Mouse (Mus musculus) left cerebral cortex, postnatal 10 days (tissue): ENCODE results near the gene Clcf1. TPM values are rescaled to one million over a fixed set of nuclear protein-coding genes. Genes with fewer than 3 reads are reported as not detected.
A peak's percentile ranks its signal among the peaks of the same experiment; 100 is the strongest.

Experiments used
- DNase-seq, 2 experiments: peaks; one replicate each; pipeline ENCODE4 v3.0.0; 2021 to 2022; ENCODE audit warnings: low spot score in 2 of 2, mixed read lengths in 1 of 2; ENCODE audit errors: extremely low spot score in 1 of 2
- intact Hi-C: fragments of 180-260 bp; cut with DNase I; formaldehyde crosslinking; loops from one replicate; pipeline ENCODE4 v1.15.1; 2025
- total RNA-seq, 2 experiments: library from RNA; stranded (reverse); gene quantifications; 2 replicates each; pipeline ENCODE4 v1.2.3; 2021

The Clcf1 gene
- total RNA-seq, 2 experiments from 2014 or later = 1.5 to 1.7 TPM

DNA sequence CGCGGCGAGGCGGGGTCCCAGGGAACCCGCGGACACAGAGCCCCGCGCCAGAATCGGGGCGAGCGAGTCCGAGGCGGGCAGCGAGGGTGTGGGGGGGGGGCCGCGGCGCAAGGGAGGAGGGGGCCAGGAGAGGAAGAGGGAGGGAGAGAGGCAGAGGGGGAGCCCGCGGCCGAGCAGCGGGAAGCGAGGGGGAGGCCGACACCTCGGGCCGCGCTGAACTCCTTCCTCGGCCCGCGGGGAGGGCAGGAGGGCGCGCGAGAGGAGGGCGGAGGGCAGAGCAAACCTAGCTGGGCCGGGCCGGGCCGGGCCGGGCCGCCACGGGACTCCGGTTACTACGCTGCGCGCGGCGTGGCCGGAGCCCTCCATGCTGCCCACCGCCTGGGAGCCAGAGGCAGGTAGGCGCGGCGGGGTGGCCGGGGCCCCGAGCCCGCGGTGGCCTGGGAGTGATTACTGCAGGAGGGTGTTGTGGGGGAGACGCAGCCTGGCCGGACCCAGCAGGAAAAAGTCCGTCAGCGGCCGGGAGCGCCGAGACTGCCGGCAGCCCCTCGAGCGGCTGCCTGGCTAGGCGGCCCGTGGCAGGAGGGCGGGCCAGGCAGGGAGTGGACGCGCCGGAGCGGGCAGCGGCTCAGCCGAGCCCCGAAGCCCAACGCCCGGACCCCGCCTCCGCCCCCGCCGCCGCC, 873 bp downstream of the Clcf1 start:
- intact Hi-C loops = no loop called here
- no peak for DNase-seq

DNA sequence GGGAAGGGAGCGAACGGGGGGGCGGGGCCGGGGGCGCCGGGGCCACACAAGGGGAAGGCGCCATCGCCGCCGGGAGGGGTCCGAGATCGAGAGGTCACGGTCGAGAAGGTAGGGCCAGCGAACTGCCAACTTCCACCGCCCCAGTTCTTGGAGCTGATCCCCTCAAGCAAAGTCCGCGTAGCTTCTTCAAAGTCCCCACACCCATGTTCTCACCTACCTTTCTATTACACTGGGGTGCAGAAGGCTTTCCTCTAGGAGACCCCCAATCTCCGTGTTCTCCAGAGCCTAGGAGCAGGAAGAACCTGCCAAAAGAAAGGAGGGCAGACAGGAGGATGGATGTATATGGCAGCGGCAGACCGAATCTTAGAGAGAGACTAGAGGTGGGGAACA, 1.4 kb downstream of the Clcf1 start:
- intact Hi-C loops = no loop called here
- DNase-seq = no peak

DNA sequence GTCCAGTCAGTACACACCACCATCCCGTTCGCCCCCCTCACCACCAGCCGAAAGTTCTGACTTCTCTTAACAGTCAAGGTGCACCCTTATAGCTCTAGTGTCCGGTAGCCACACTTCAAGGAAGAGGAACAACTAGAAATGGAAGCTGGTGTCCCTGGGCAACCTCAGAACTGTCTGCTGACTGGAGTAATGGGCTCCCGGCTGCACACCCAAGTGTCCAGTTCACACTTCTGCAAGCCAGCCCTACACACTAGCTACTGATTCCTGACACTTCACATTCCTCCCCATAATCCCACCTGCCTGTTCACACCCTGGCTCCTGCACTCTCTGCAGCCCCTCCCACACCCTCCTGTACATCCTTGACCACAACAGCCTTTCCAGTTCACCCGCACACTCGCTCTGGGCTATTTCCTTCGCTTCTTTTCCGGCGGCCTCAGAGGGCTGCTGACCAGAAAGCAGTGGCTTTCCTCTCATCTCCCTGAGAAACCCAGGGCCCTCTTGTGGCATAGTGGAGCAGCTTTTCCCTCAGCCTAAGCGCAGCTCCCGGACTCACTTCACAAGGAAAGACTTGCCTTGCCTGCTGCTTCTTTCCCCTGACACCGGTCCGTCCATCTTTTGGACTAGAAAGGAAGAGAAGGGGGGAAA, 2.1 kb downstream of the Clcf1 start:
- peak in 1 of 2 experiments; percentile 59 for DNase-seq
- intact Hi-C loops = no loop called here

DNA sequence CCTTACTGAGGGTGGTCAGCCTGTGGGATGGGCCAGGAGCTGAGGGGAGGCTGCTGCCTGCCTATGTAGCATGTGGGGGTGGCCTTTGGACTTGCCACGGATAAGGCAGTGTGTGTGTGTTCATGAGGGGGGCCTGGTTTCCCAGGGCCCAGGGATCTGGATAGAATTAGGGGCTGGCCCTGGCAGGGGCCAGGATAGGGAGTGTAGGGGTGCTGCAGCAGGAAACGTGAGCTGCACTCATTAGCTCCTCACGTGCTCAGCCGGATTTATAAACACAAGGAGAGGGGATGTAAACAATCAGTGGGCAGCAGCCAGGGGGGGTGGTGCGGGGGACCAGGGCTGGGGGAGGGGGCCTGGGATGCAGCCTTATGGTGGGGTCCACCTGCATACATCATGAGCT, 3.1 kb downstream of the Clcf1 start:
- intact Hi-C loops = no loop called here
- no peak for DNase-seq

DNA sequence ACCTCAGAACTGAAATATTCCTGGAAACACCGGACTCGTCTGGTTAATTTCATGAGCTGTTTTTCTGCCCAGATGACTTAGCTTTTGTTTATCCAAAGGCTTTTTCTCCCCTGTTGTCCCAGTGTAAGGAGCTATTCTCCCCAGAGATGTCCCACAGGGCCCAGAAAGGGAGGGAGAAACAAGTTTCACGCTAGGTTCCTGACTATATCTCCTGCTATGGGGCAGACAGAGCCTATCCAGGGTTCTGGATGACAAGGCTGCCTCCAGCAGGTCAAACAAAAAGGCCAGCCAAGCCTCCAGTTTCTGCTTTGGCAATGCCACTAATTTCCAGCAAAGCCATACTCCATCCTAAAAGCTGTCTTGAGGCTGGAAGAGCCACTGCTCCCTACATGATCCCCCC, 3.8 kb downstream of the Clcf1 start:
- intact Hi-C loops = no loop called here
- DNase-seq = no peak

DNA sequence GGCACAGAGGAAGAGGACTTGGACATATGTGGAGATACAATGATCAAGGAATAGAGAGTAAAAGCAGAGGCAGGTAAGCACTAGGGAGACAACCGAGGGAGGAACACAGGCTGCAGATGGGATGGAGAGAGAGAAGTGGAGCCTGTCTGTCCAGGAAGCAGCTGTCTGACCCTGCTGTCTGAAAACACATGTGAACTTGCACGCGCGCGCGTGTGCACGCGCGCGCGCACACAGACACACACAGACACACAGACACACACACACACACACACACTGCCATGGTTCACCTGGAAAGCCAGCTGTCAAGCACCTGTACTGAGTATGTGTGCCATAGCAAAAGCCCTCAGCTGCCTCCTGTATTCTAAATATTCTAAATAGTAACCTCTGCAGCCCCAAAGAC, 4.3 kb downstream of the Clcf1 start:
- no peak for DNase-seq
- intact Hi-C loops = no loop called here

DNA sequence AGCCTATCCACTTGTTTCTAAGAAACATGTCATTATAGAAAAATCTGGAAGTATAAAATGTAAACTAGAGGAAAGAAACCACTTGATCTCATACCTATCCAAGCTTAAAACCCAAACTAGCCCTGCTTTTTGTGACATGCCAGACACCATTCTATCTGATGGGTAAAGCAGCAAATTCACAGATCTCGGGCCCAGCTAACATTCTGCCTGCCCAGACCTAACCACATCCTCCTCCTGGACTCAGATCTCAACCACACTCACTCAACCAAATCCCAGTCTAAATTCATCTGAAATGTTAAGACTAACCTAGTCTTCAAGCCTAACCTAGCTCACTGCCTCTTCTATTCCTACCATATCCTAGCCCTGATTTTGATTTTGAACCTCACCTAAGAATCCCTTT, 4.7 kb downstream of the Clcf1 start:
- no peak for DNase-seq
- intact Hi-C loops = no loop called here

DNA sequence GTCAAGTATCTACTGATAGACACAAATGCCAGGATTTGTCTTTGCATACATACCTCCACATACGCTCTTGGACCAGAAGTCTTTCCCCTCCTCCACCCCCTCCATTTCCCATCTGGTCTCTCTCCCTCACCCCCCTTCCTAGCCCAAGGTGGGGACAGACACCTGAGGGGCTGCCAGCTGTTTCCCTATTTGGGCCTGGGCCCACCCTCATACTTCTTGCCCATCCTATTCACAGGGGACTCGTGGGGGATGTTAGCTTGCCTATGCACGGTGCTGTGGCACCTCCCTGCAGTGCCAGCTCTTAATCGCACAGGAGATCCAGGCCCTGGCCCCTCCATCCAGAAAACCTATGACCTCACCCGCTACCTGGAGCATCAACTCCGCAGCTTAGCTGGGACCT, 5.9 kb downstream of the Clcf1 start:
- intact Hi-C loops = loop anchor here (10.0 kb wide), 3 partner anchors 115 to 275 kb away; partner anchors contain the start of gene Ndufv1
- DNase-seq = no peak

DNA sequence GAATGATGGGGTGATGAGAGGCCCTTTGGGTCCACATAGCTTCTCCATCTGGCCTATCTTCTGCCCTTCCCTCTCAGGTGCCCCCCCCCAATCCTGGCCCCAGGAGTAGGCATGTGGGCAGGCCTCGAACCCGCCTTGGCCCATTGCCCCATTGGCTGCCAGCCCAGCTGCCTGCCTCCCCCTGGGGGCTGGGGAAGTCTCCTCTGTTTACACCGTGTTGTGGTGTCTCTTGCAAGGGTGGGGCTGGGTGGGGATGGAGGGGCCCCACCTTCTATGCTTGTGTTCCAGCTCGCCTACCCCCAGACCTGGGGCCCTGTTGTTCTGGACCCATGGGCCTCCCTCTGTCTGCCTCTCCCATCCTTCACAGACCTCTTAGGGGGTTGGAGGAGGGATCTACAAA, 6.4 kb downstream of the Clcf1 start:
- no peak for DNase-seq
- intact Hi-C loops = loop anchor here (10.0 kb wide), 3 partner anchors 116 to 276 kb away; partner anchors contain the start of gene Ndufv1

DNA sequence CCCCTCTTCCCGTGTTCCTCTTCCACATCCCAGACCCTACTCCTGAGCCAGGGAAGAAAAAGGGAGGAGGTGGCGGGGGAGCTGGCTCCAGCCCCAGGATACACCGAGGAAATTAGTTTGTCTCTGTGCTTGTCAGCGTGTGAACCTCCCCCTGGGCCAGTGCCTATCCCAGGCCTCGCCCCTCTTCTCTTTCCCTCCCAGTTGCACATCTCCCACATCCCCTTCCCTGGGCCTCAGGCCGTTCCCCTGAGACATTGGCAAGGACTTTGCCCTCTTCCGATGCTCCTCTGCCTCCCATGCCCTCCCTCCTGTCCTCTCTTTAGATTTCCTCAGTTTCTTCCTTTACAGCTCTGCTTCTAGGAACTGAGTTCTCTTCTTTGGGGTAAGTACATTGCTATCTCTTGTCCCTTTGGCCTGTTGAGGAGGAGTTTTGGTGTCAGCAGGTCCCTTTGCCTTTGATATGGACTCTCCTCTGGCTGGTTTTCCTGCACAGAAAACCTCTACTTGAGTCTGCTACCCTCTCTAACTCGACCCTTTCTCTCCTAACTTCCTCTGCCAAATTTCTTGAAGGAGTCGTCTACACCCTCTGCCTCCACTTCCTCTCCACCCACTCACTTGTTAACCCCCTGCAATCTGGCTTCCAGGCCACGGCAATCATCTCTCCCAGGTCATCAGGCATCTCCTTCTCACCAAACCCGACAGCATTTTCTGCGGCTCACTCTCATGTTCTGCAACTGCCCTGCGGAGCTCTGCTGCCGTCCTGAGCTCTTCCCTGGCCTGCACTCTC, 7.1 kb downstream of the Clcf1 start:
- intact Hi-C loops = loop anchor here (10.0 kb wide), 3 partner anchors 116 to 276 kb away; partner anchors contain the start of gene Ndufv1

DNA sequence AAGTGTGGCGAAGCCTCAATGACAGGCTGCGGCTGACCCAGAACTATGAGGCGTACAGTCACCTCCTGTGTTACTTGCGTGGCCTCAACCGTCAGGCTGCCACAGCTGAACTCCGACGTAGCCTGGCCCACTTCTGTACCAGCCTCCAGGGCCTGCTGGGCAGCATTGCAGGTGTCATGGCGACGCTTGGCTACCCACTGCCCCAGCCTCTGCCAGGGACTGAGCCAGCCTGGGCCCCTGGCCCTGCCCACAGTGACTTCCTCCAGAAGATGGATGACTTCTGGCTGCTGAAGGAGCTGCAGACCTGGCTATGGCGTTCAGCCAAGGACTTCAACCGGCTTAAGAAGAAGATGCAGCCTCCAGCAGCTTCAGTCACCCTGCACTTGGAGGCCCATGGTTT, 8.1 kb downstream of the Clcf1 start:
- peak in 1 of 2 experiments; percentile 43 for DNase-seq
- intact Hi-C loops = loop anchor here (10.0 kb wide), 3 partner anchors 117 to 277 kb away; partner anchors contain the start of gene Ndufv1

More for the DNA sequence above, 7.1 kb downstream of the Clcf1 start:
- no peak for DNase-seq

DNA sequence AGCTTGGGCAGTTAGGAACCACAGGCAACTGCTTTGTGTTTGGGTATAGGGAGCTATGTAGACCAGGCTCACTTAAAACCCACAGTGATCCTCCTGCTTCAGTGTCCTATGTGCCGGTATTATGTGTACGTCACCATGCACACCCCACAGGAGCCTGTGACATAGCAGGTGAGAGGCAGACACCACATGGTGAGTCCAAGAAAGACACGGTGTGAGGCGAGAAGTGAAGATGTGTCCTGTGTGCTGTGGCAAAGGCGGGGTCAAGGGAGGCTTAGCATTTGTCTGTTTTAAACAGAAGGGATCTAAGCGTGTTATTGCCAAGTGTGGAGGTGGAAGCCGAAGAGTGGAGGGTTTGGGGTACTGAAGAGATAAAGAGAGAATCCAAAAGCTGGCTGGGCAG, 12.7 kb downstream of the Clcf1 start:
- intact Hi-C loops = loop anchor here (10.0 kb wide), 3 partner anchors 122 to 282 kb away; partner anchors contain the start of gene Ndufv1
- DNase-seq = no peak

DNA sequence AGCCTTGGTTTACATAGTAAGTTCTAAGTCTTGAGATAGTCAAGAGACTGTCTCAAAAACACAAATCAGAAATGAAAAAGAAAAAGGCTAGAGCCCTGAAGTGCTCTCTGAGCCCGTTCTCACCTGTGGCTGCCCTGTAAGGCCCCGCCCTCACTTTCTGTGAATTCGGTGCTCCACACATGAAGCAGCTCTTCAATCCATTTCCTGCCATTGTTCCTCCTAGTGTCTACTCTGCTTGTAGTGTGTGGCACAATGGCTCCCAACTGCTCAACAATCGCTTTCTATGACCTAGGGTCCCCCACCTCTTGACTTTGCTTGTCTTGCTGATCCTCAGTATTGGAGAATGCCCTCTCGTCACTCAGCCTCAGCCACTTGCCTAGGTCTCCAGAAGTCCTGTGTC, 13.4 kb downstream of the Clcf1 start:
- DNase-seq = no peak
- intact Hi-C loops = loop anchor here (10.0 kb wide), 3 partner anchors 123 to 283 kb away; partner anchors contain the start of gene Ndufv1

DNA sequence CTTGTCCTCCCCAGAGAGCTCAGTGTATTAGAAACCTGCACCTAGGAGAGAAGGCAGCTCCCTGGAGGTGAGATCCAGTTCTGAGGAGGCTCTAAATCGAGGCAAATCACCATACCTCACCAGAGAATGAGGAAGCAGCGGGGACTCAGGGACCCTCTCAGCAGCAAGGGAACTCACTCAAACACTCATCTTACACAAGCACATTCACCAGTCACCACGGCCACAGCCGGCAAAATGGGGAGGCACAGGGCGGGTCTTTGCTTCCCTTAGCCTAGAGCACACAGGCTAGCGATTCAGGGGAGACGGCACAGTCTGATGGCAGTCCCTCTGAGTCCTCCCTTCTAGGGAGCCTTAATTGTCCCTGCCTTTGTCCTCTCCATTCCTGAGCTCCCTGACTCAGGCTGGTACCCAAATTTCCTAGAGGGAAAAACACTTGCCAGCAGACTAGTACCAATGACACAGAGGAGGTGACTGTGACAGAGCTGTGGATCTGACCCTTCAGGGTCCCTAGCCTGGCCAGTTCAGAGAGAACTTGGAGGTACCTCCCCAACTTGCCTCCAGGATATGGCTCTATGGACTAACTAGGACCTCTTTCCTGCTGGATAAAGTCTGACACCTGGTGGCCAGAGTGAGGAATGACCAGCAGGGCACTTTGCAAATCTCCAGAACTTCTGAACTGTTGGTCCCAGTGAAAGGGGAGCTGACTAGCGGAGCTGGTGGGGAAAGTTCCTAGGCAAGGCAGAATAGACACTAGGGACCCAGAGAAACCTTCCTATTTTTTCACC, 14.0 kb downstream of the Clcf1 start:
- intact Hi-C loops = loop anchor here (2.0 to 10.0 kb wide), 4 partner anchors 21 to 283 kb away; partner anchors contain the start of gene Ndufv1
- peak; percentile 70 to 75 for DNase-seq

DNA sequence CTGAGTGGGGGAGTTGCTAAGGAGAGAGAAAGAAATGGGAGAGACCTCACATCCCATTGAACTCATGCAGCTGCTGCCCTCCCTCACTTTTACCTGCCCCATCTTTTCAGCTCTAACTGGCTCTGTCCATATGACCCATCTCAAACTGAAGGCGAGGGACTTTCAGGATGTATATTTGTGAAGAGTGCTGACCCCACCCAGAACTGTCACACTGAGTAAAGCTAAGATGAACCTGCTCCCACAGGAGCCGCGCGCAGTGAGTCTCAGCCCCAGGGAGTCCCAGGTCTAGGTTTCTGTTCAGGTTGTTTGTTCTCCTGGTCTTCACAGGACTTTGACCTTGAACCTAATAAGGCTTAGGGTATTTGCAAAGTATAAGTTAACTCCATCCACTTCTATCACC, 14.9 kb downstream of the Clcf1 start:
- DNase-seq = no peak
- intact Hi-C loops = loop anchor here (2.0 to 10.0 kb wide), 4 partner anchors 22 to 284 kb away; partner anchors contain the start of gene Ndufv1

DNA sequence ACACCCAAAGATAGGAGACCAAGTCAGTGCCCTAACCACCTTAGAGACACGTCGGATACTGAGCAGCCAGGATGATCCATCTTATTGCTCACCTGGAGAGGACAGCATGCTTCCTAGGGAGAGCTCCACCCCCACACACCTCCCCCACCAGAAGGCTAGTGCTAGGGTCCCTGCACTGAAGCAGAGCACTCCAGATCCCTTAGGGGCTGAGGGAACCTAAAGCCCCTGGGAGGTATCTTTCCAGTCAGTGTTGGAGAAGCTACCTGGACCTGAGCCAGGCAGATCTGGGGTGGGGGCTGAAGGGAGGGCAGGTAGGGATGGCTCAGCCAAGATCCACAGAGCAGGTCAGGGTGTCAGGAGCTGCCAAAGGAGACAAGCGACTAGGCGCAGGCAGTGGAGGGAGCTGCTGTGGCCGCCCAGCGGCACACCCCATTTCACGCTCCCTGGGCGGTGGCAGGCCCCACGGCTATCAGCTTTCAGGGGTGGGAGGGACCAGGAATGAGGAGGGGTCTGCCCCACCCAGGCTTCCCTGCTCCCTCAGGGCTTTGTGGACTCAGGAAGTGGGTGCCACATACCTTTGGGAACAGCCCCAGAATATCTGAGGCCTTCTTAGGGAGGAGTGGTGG, 15.5 kb downstream of the Clcf1 start:
- DNase-seq = peak in 1 of 2 experiments; percentile 54
- intact Hi-C loops = loop anchor here (2.0 to 10.0 kb wide), 4 partner anchors 23 to 285 kb away; partner anchors contain the start of gene Ndufv1

DNA sequence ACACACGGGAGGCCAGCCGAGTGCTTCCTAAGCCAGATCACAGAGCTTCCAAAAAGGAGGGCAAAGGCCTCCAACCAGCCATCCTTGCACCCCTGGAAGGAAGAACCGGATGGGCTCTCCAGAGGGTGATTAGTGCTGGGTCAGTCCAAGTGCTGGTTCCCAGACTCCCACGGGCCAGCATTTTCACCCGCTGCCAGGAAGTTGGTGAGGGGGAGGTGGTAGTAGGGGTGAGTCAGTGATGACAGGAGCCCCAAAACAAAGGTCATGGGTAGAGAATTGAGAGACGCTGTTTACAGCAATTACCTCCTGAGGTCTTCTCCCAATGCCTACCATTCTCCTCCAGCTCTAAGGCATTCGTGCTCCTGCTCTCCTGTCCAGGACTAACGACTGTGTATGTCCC, 16.4 kb downstream of the Clcf1 start:
- no peak for DNase-seq
- intact Hi-C loops = no loop called here
